Mouse (Mus musculus): ENCODE results near the gene Sorbs1.

DNA sequence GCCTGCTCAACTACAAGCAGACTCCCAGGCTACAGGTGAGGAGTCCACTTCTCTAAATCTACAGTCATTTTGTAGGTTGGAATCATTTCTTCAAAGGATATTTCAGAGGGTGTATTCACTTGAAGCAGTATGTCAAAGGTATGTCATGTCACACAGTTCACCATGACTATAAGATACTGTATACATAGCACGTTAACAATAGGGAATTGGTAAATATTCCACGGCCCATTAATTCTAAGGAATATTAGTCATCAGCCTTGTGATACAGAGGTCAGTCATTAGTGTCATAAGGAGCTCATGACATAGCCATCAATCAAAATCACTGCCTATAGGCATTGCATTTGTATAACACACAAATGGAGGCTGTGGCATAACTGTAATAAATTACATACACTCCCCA, 228.9 kb downstream of the Sorbs1 start:
- TF ChIP-seq MAFK (IDR thresholded peaks at IDR 0.05; ENCODE audit: insufficient read depth, low read depth, low read length) = no peak
- no peak for TF ChIP-seq ZNF384 (IDR thresholded peaks at IDR 0.05; ENCODE audit: low read depth, low read length)
- TF ChIP-seq ZC3H11A (IDR thresholded peaks at IDR 0.05; ENCODE audit: borderline replicate concordance, low read depth, low read length) = no peak
- TF ChIP-seq CHD2 (IDR thresholded peaks at IDR 0.05; ENCODE audit: low read depth, low read length) = no peak
- no peak for TF ChIP-seq HCFC1 (IDR thresholded peaks at IDR 0.05; ENCODE audit: borderline replicate concordance, insufficient read depth, low read length)

Measured in ES-E14 (cell line).